Mouse (Mus musculus): Measurements from ENCODE around the gene Map2k6.

DNA sequence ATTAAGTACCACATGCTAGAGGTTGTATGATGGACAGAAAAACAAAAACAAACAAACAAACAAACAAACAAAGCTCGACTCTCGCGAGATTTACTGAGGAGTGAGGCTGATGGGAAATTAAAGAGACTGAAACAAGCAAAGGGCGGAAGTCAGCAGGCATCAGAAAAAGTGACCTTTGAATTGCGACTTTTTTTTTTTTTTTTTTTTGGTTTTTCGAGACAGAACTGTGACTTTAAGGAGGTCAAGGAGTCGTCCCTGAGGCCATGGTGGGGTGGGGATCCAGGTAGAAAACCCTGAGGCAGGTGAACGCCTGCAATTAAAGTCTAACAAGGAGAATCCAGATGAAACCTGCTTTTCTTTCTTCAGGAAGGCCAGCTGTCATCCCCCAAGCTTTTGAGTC lies 27.1 kb upstream of the Map2k6 start:
- TF ChIP-seq CTCF (IDR thresholded peaks at IDR 0.05; ENCODE audit: borderline replicate concordance, control insufficient read depth, extremely low read depth, insufficient read depth, low read length, poor library complexity), result no peak
- no peak for TF ChIP-seq POLR2A (IDR thresholded peaks at IDR 0.05; ENCODE audit: control insufficient read depth, extremely low read depth, insufficient read depth, low read length, poor library complexity)
